Mouse (Mus musculus) CH12.LX (cell line): ENCODE measurements around the gene Usp19. TPM values are rescaled to one million over a fixed set of nuclear protein-coding genes. Genes with fewer than 3 reads are reported as not detected.

ENCODE experiments used
- DNase-seq: peaks from one replicate; pipeline ENCODE4 v3.0.0-alpha.2; 2013; ENCODE audit errors: extremely low read depth
- H3K27ac ChIP-seq: 2 replicates; pipeline ENCODE4 v1.5.1; 2012; ENCODE audit warnings: low read depth, mild to moderate bottlenecking, control low read depth, moderate library complexity; ENCODE audit not compliant: insufficient read depth
- H3K27me3 ChIP-seq: replicated peaks from 2 replicates; pipeline ENCODE3; 2012; ENCODE audit warnings: inconsistent platforms
- H3K36me3 ChIP-seq, 2 experiments: replicated peaks in 1 of 2; 2 replicates each; pipeline versions ENCODE3 to v1.6.1; 2012; ENCODE audit warnings: inconsistent platforms in 1 of 2, low read length in 1 of 2, mild to moderate bottlenecking in 1 of 2, mixed read lengths in 1 of 2, moderate library complexity in 1 of 2; ENCODE audit not compliant: control insufficient read depth in 1 of 2, insufficient read depth in 1 of 2
- H3K4me1 ChIP-seq, 2 experiments: 2 replicates each; pipeline ENCODE4 v1.6.1; 2012; ENCODE audit warnings: inconsistent platforms in 1 of 2, moderate library complexity in 1 of 2; ENCODE audit not compliant: insufficient read depth in 2 of 2, control insufficient read depth in 1 of 2
- H3K4me2 ChIP-seq: 2 replicates; pipeline ENCODE4 v1.6.1; 2012; ENCODE audit warnings: low read depth, mild to moderate bottlenecking, control low read depth; ENCODE audit not compliant: poor library complexity, insufficient read depth, severe bottlenecking
- H3K4me3 ChIP-seq, 3 experiments: fragments of 150-350 bp in 1 of 3; sonication (generic) in 1 of 3; replicated peaks in 1 of 3; 2 replicates each; pipeline versions ENCODE3 to v1.5.1; 2011 to 2012; ENCODE audit warnings: low read depth in 2 of 3, low read length in 2 of 3, mild to moderate bottlenecking in 2 of 3, moderate library complexity in 2 of 3, control low read depth in 1 of 3, improper control_type of control experiment in 1 of 3, inconsistent platforms in 1 of 3, mixed read lengths in 1 of 3; ENCODE audit not compliant: poor library complexity in 1 of 3
- H3K79me2 ChIP-seq: replicated peaks from 2 replicates; pipeline ENCODE4 v1.6.1; 2012; ENCODE audit warnings: mild to moderate bottlenecking, moderate library complexity; ENCODE audit not compliant: control insufficient read depth, poor library complexity, insufficient read depth, severe bottlenecking; ENCODE audit errors: extremely low read depth
- H3K9ac ChIP-seq: 2 replicates; pipeline ENCODE4 v1.6.1; 2012; ENCODE audit warnings: low read depth, mild to moderate bottlenecking, control low read depth, moderate library complexity; ENCODE audit not compliant: insufficient read depth
- H3K9me3 ChIP-seq: replicated peaks from 2 replicates; pipeline ENCODE3; 2012; ENCODE audit warnings: low read length, inconsistent platforms, mixed read lengths
- BHLHE40 ChIP-seq: IDR thresholded peaks from 2 replicates; pipeline ENCODE4 v1.6.1; 2011; ENCODE audit warnings: mild to moderate bottlenecking, low read depth, low read length, improper control_type of control experiment
- CHD1 ChIP-seq: IDR thresholded peaks from 2 replicates; pipeline ENCODE4 v1.6.1; 2012; ENCODE audit warnings: low read depth, low read length, improper control_type of control experiment, inconsistent platforms
- CHD2 ChIP-seq: IDR thresholded peaks from 2 replicates; pipeline ENCODE4 v1.6.1; 2011; ENCODE audit warnings: low read length, improper control_type of control experiment
- ELF1 ChIP-seq: IDR thresholded peaks from 2 replicates; pipeline ENCODE4 v1.6.1; 2014; ENCODE audit warnings: low read depth, mild to moderate bottlenecking, inconsistent platforms, low read length, improper control_type of control experiment
- EP300 ChIP-seq: IDR thresholded peaks from 2 replicates; pipeline ENCODE4 v1.6.1; 2011; ENCODE audit warnings: low read length, improper control_type of control experiment
- HCFC1 ChIP-seq: IDR thresholded peaks from 2 replicates; pipeline ENCODE4 v1.6.1; 2012; ENCODE audit warnings: low read depth, mild to moderate bottlenecking, inconsistent platforms, low read length, improper control_type of control experiment
- IRF4 ChIP-seq: IDR thresholded peaks from 2 replicates; pipeline ENCODE4 v1.6.1; 2014; ENCODE audit warnings: low read depth, mild to moderate bottlenecking, inconsistent platforms, low read length, improper control_type of control experiment
- KAT2A ChIP-seq: IDR thresholded peaks from 2 replicates; pipeline ENCODE4 v1.6.1; 2012; ENCODE audit warnings: low read length, improper control_type of control experiment, inconsistent platforms; ENCODE audit not compliant: insufficient replicate concordance
- MAFK ChIP-seq: IDR thresholded peaks from 2 replicates; pipeline ENCODE4 v1.6.1; 2011; ENCODE audit warnings: low read length, improper control_type of control experiment; ENCODE audit not compliant: insufficient replicate concordance
- MAX ChIP-seq: IDR thresholded peaks from 2 replicates; pipeline ENCODE4 v1.6.1; 2011; ENCODE audit warnings: low read length, improper control_type of control experiment
- MAZ ChIP-seq: IDR thresholded peaks from 2 replicates; pipeline ENCODE4 v1.6.1; 2012; ENCODE audit warnings: low read depth, mild to moderate bottlenecking, inconsistent platforms, low read length, improper control_type of control experiment, moderate library complexity
- MEF2A ChIP-seq: IDR thresholded peaks from 2 replicates; pipeline ENCODE4 v1.6.1; 2014; ENCODE audit warnings: low read depth, mild to moderate bottlenecking, inconsistent platforms, low read length, improper control_type of control experiment, borderline replicate concordance
- MXI1 ChIP-seq: IDR thresholded peaks from 2 replicates; pipeline ENCODE4 v1.6.1; 2011; ENCODE audit warnings: mild to moderate bottlenecking, low read depth, low read length, improper control_type of control experiment
- NRF1 ChIP-seq: IDR thresholded peaks from 2 replicates; pipeline ENCODE4 v1.6.1; 2014; ENCODE audit warnings: low read depth, mild to moderate bottlenecking, inconsistent platforms, low read length, improper control_type of control experiment, moderate library complexity
- POLR2A ChIP-seq: IDR thresholded peaks from 2 replicates; pipeline ENCODE4 v1.6.1; 2011; ENCODE audit warnings: low read depth, mild to moderate bottlenecking, improper control_type of control experiment, low read length
- POLR2AphosphoS2 ChIP-seq: IDR thresholded peaks from 2 replicates; pipeline ENCODE4 v1.6.1; 2011; ENCODE audit warnings: low read depth, low read length, improper control_type of control experiment
- TBP ChIP-seq: conservative IDR thresholded peaks from 2 replicates; pipeline ENCODE4 v1.6.1; 2011; ENCODE audit warnings: low read depth, low read length, improper control_type of control experiment
- UBTF ChIP-seq: IDR thresholded peaks from 2 replicates; pipeline ENCODE4 v1.6.1; 2012; ENCODE audit warnings: low read depth, mild to moderate bottlenecking, inconsistent platforms, low read length, improper control_type of control experiment, moderate library complexity
- USF1 ChIP-seq: IDR thresholded peaks from 2 replicates; pipeline ENCODE4 v1.6.1; 2014; ENCODE audit warnings: low read depth, mild to moderate bottlenecking, inconsistent platforms, low read length, improper control_type of control experiment
- USF2 ChIP-seq: conservative IDR thresholded peaks from 2 replicates; pipeline ENCODE4 v1.6.1; 2011; ENCODE audit warnings: low read depth, low read length, improper control_type of control experiment
- ZKSCAN1 ChIP-seq: IDR thresholded peaks from 2 replicates; pipeline ENCODE4 v1.6.1; 2012; ENCODE audit warnings: low read depth, inconsistent platforms, low read length, improper control_type of control experiment, borderline replicate concordance
- ZNF384 ChIP-seq: IDR thresholded peaks from 2 replicates; pipeline ENCODE4 v1.6.1; 2012; ENCODE audit warnings: low read depth, low read length, improper control_type of control experiment, inconsistent platforms
- dilution Hi-C: fragments of 300-500 bp; cut with MboI; formaldehyde crosslinking; loops from 2 replicates; pipeline ENCODE4 v1.14.3; 2020; ENCODE audit warnings: low sequenced_read_pairs; ENCODE audit not compliant: extremely low pct_unique_long_range_greater_than_20kb, extremely low pct_ligation_motif_present
- in situ Hi-C: fragments of 300-500 bp; cut with MboI; formaldehyde crosslinking; loops from 3 replicates; pipeline ENCODE4 v1.14.3; 2019; ENCODE audit warnings: low sequenced_read_pairs, low pct_ligation_motif_present, low pct_unique_long_range_greater_than_20kb, mixed read lengths
- polyA plus RNA-seq: library from polyadenylated mRNA; unstranded; fragments of >175 nt; gene quantifications from 2 replicates; pipeline ENCODE4 v1.2.1, GENCODE M21; 2012; ENCODE audit warnings: low read depth; ENCODE audit not compliant: insufficient read length
- total RNA-seq, 2 experiments: library from RNA; depleted of rRNA; stranded (reverse); fragments of 300-350 nt in 1 of 2; fragments of >200 nt in 1 of 2; gene quantifications; 2 replicates each; pipeline ENCODE4 v1.2.3; 2012 to 2014

Usp19 gene
- total and polyA plus RNA-seq, 3 experiments, result 36.5 to 106 (median 69.9) TPM

DNA sequence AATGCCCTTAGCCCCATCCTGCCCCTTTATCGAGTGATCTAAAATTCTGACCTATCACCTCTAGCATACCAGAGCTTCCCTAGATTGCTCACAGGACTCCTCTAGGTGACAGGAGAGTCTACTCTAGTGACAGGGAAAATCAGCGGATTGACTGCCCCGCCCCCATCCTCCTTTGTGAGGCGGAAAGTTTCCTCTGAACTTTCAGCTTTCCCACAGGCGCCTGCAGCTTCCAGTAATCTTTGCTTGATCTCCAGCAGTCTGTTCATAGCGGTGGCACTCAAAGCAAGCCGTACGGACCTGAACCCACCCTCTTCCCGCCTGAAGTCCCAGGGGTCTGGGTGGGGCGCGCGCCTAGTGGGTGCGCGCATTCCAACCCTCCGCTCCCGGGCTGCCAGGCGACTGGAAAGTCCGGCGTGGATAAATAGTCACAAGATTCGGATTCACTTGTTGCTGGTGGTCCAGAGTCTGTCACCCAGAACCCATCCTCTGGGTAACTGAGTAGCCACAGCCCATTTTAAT, 11.7 kb upstream of the Usp19 start:
- TF ChIP-seq CHD2, result no peak
- TF ChIP-seq MAFK, result no peak
- no peak for TF ChIP-seq BHLHE40
- TF ChIP-seq USF1, result no peak
- TF ChIP-seq MXI1, result no peak
- TF ChIP-seq MAZ, result no peak
- no peak for TF ChIP-seq KAT2A
- no peak for TF ChIP-seq ELF1
- no peak for TF ChIP-seq EP300
- no peak for TF ChIP-seq ZKSCAN1
- no peak for TF ChIP-seq CHD1
- no peak for TF ChIP-seq USF2
- no peak for TF ChIP-seq MEF2A
- no peak for TF ChIP-seq HCFC1
- no peak for TF ChIP-seq POLR2A
- dilution Hi-C loops, result no loop called here
- Histone ChIP-seq H3K4me2 (no peak overlapping the region), H3K9me3 (no peaks in the 10 kb centered on the region), H3K9ac (no peak overlapping the region), H3K27ac (no peak overlapping the region), H3K27me3 (no peaks in the 10 kb centered on the region), H3K36me3 (no peaks in the 10 kb centered on the region), H3K4me3 (no peak overlapping the region), H3K4me1 (no peaks in the 10 kb centered on the region), H3K79me2 (no peaks in the 10 kb centered on the region)
- no peak for DNase-seq
- in situ Hi-C loops, result no loop called here

- DNase-seq, result no peak
- Histone ChIP-seq H3K27ac (no peak overlapping the region), H3K4me3 (no peak overlapping the region), H3K4me1 (no peaks in the 10 kb centered on the region), H3K9me3 (no peaks in the 10 kb centered on the region), H3K79me2 (no peaks in the 10 kb centered on the region), H3K9ac (no peak overlapping the region), H3K4me2 (no peak overlapping the region), H3K36me3 (no peaks in the 10 kb centered on the region), H3K27me3 (no peaks in the 10 kb centered on the region)
- no peak for TF ChIP-seq BHLHE40
- TF ChIP-seq POLR2A, result no peak
- no peak for TF ChIP-seq ZNF384
- no peak for TF ChIP-seq POLR2AphosphoS2
- no peak for TF ChIP-seq MAX
- TF ChIP-seq MEF2A, result no peak
- no peak for TF ChIP-seq NRF1
- no peak for TF ChIP-seq IRF4
- no peak for TF ChIP-seq CHD1
- TF ChIP-seq ELF1, result no peak
- no peak for TF ChIP-seq CHD2
- TF ChIP-seq TBP, result no peak
- TF ChIP-seq MAFK, result no peak
- TF ChIP-seq UBTF, result no peak
- dilution Hi-C loops, result no loop called here
- in situ Hi-C loops, result no loop called here
These were observed 11.2 kb upstream of the Usp19 start for GRCm38 (mm10) chr9:108479241-108479640.
